ENCODE assay signal across 16 mouse cellular contexts in genomic region chr6:92968216-92968615, GRCm38 (mm10). TPM values are rescaled to one million over a fixed set of nuclear protein-coding genes. Genes with fewer than 3 reads are reported as not detected.
DNase-seq lines count a peak whose midpoint lies in the region; ATAC-seq and TF ChIP-seq lines count a peak whose summit lies in the region.
"Had no signal": no experiment of that assay in that cellular context is flagged by ENCODE, and none has a peak within 500 bp of the region (broad histone marks: within the 10 kb centered on the region; RNA-seq: fewer than 3 reads in every experiment).

No protein-coding gene starts in this region.

- intact Hi-C loops in heart, adult 2 months (cut with DNase I): loop anchor here (2.0 kb wide), 1 partner anchor 23 kb away; no protein-coding TSS in a partner anchor

- H3K9ac ChIP-seq in heart, adult 2 months (ENCODE audit: low read depth, low read length): no peak overlapping the region
- H3K9ac ChIP-seq in heart, embryonic 11.5 days (ENCODE audit: low read depth, low read length): no peak overlapping the region
- H3K9ac ChIP-seq in heart, embryonic 16.5 days (ENCODE audit: low read length): no peak overlapping the region
- H3K9ac ChIP-seq in lung, embryonic 15.5 days: no peak overlapping the region
- no peak overlapping the region for H3K9ac ChIP-seq in midbrain, postnatal 0 days (replicated peaks; ENCODE audit: low read length, poor library complexity, severe bottlenecking)
- H3K9ac ChIP-seq in hindbrain, embryonic 14.5 days: no peak overlapping the region
- H3K9ac ChIP-seq: forebrain, postnatal 0 days; heart, embryonic 13.5 days; intestine, embryonic 15.5 days; neural tube, embryonic 12.5 days had no signal

- H3K9me3 ChIP-seq in heart, embryonic 11.5 days (replicated peaks; ENCODE audit: control insufficient read depth, low read length): no peaks in the 10 kb centered on the region
- peaks cover 5% of the 10 kb centered on the region for H3K9me3 ChIP-seq in heart, embryonic 16.5 days (replicated peaks; ENCODE audit: control insufficient read depth, low read length)
- H3K9me3 ChIP-seq in lung, embryonic 15.5 days: no peaks in the 10 kb centered on the region
- H3K9me3 ChIP-seq in midbrain, postnatal 0 days (ENCODE audit: low read length): no peaks in the 10 kb centered on the region
- H3K9me3 ChIP-seq in hindbrain, embryonic 14.5 days (ENCODE audit: control insufficient read depth, low read length): peaks cover 6% of the 10 kb centered on the region; the same call in 1 of the 2 replicates
- H3K9me3 ChIP-seq: intestine, embryonic 15.5 days; neural tube, embryonic 12.5 days had no signal

- H3K4me3 ChIP-seq in heart, adult 2 months: no peak overlapping the region
- H3K4me3 ChIP-seq in heart, embryonic 11.5 days (ENCODE audit: low read depth, low read length): no peak overlapping the region
- H3K4me3 ChIP-seq in brown adipose tissue, adult 24 weeks (ENCODE audit: insufficient read depth, low read depth, low read length): peak overlapping the region; percentile 25; the same call in 1 of the 2 replicates
- H3K4me3 ChIP-seq in heart, embryonic 16.5 days (ENCODE audit: low read length): no peak overlapping the region
- no peak overlapping the region for H3K4me3 ChIP-seq in lung, embryonic 15.5 days
- H3K4me3 ChIP-seq in cerebellum, adult 2 months (replicated peaks; ENCODE audit: insufficient read depth, low read depth, low read length): no peak overlapping the region
- no peak overlapping the region for H3K4me3 ChIP-seq in midbrain, postnatal 0 days (ENCODE audit: low read depth, low read length)
- no peak overlapping the region for H3K4me3 ChIP-seq in hindbrain, embryonic 14.5 days (replicated peaks; ENCODE audit: low read length)
- H3K4me3 ChIP-seq: heart, embryonic 13.5 days; intestine, embryonic 15.5 days; left cerebral cortex, adult 2 months; midbrain, embryonic 10.5 days; neural tube, embryonic 12.5 days had no signal

- peaks cover 14% of the 10 kb centered on the region for H3K4me1 ChIP-seq in heart, adult 2 months (ENCODE audit: control insufficient read depth, insufficient read depth, low read length)
- no peaks in the 10 kb centered on the region for H3K4me1 ChIP-seq in heart, embryonic 11.5 days (ENCODE audit: control insufficient read depth, insufficient read depth, low read length)
- H3K4me1 ChIP-seq in brown adipose tissue, adult 24 weeks (ENCODE audit: control insufficient read depth, insufficient read depth, insufficient read length, low read length): peaks cover 22% of the 10 kb centered on the region; the same call in 1 of the 2 replicates
- no peaks in the 10 kb centered on the region for H3K4me1 ChIP-seq in heart, embryonic 16.5 days (ENCODE audit: control insufficient read depth, insufficient read depth, low read length)
- peaks cover 11% of the 10 kb centered on the region for H3K4me1 ChIP-seq in lung, embryonic 15.5 days
- H3K4me1 ChIP-seq in cerebellum, adult 2 months (ENCODE audit: control insufficient read depth, insufficient read depth, low read length): peaks cover 3% of the 10 kb centered on the region; the same call in 1 of the 2 replicates
- no peaks in the 10 kb centered on the region for H3K4me1 ChIP-seq in midbrain, postnatal 0 days (ENCODE audit: insufficient read depth, low read length)
- no peaks in the 10 kb centered on the region for H3K4me1 ChIP-seq in hindbrain, embryonic 14.5 days (replicated peaks; ENCODE audit: control insufficient read depth, insufficient read depth, low read length)
- H3K4me1 ChIP-seq: heart, embryonic 13.5 days; intestine, embryonic 15.5 days; midbrain, embryonic 10.5 days; neural tube, embryonic 12.5 days had no signal

- no peak for ATAC-seq in heart, embryonic 11.5 days (replicated peaks; ENCODE audit: insufficient number of reproducible peaks, low FRiP score, low TSS enrichment)
- no peak for ATAC-seq in heart, embryonic 16.5 days (replicated peaks; ENCODE audit: extremely low read depth, insufficient read depth, low FRiP score)
- ATAC-seq in lung, embryonic 15.5 days (ENCODE audit: borderline replicate concordance, extremely low read depth, low FRiP score, low TSS enrichment): no peak
- ATAC-seq in midbrain, postnatal 0 days (ENCODE audit: low FRiP score): no peak
- no peak for ATAC-seq in hindbrain, embryonic 14.5 days (ENCODE audit: low FRiP score)
- ATAC-seq: forebrain, postnatal 0 days; intestine, embryonic 15.5 days had no signal

- TF ChIP-seq CTCF in heart, adult 2 months (IDR thresholded peaks at IDR 0.05): no peak
- TF ChIP-seq CTCF in cerebellum, adult 2 months (IDR thresholded peaks at IDR 0.05; ENCODE audit: borderline replicate concordance, insufficient read depth, low read depth, low read length): no peak
- no peak for TF ChIP-seq CTCF in midbrain, postnatal 0 days (IDR thresholded peaks at IDR 0.05)

- H3K27ac ChIP-seq in heart, adult 2 months: peak overlapping the region; percentile 78
- H3K27ac ChIP-seq in heart, embryonic 11.5 days (ENCODE audit: low read depth, low read length): no peak overlapping the region
- peak overlapping the region; percentile 98 for H3K27ac ChIP-seq in brown adipose tissue, adult 24 weeks (replicated peaks; ENCODE audit: low read depth, low read length)
- peak overlapping the region; percentile 37; the same call in 1 of the 2 replicates for H3K27ac ChIP-seq in heart, embryonic 16.5 days (ENCODE audit: low read length)
- H3K27ac ChIP-seq in lung, embryonic 15.5 days: peak overlapping the region; percentile 60; the same call in 1 of the 2 replicates
- no peak overlapping the region for H3K27ac ChIP-seq in cerebellum, adult 2 months (ENCODE audit: insufficient read depth, low read length)
- no peak overlapping the region for H3K27ac ChIP-seq in midbrain, postnatal 0 days (ENCODE audit: low read depth, low read length)
- H3K27ac ChIP-seq in hindbrain, embryonic 14.5 days: no peak overlapping the region
- H3K27ac ChIP-seq: heart, embryonic 13.5 days; intestine, embryonic 15.5 days; left cerebral cortex, adult 2 months; midbrain, embryonic 10.5 days; neural tube, embryonic 12.5 days had no signal

- no peaks in the 10 kb centered on the region for H3K27me3 ChIP-seq in heart, adult 2 months (ENCODE audit: control insufficient read depth, insufficient read depth, low read length)
- no peaks in the 10 kb centered on the region for H3K27me3 ChIP-seq in heart, embryonic 11.5 days (ENCODE audit: control insufficient read depth, insufficient read depth, low read length)
- no peaks in the 10 kb centered on the region for H3K27me3 ChIP-seq in heart, embryonic 16.5 days (ENCODE audit: control insufficient read depth, insufficient read depth, low read length)
- no peaks in the 10 kb centered on the region for H3K27me3 ChIP-seq in lung, embryonic 15.5 days
- H3K27me3 ChIP-seq in cerebellum, adult 2 months (ENCODE audit: control insufficient read depth, insufficient read depth, low read length): no peaks in the 10 kb centered on the region
- H3K27me3 ChIP-seq in midbrain, postnatal 0 days (ENCODE audit: insufficient read depth, low read length): no peaks in the 10 kb centered on the region
- H3K27me3 ChIP-seq in hindbrain, embryonic 14.5 days (ENCODE audit: control insufficient read depth, insufficient read depth, low read length): no peaks in the 10 kb centered on the region
- H3K27me3 ChIP-seq: heart, embryonic 13.5 days; intestine, embryonic 15.5 days; neural tube, embryonic 12.5 days had no signal

- WGBS in heart, adult 2 months: 32% methylated on average over 3 of the region's 3 CpGs
- 51% methylated on average over 3 of the region's 3 CpGs for WGBS in heart, embryonic 11.5 days (ENCODE audit: insufficient replicate concordance)
- 37% methylated on average over 3 of the region's 3 CpGs for WGBS in heart, embryonic 16.5 days
- WGBS in lung, embryonic 15.5 days: 47% methylated on average over 3 of the region's 3 CpGs
- 80% methylated on average over 3 of the region's 3 CpGs for WGBS in cerebellum, adult 2 months
- WGBS in midbrain, postnatal 0 days: 81% methylated on average over 3 of the region's 3 CpGs
- WGBS in hindbrain, embryonic 14.5 days: 87% methylated on average over 3 of the region's 3 CpGs

- H3K36me3 ChIP-seq in heart, adult 2 months (ENCODE audit: control insufficient read depth, insufficient read depth, low read length): peaks cover 11% of the 10 kb centered on the region
- no peaks in the 10 kb centered on the region for H3K36me3 ChIP-seq in heart, embryonic 11.5 days (ENCODE audit: control insufficient read depth, insufficient read depth, low read length)
- H3K36me3 ChIP-seq in heart, embryonic 16.5 days (ENCODE audit: control insufficient read depth, insufficient read depth): no peaks in the 10 kb centered on the region
- H3K36me3 ChIP-seq in lung, embryonic 15.5 days: no peaks in the 10 kb centered on the region
- no peaks in the 10 kb centered on the region for H3K36me3 ChIP-seq in midbrain, postnatal 0 days (ENCODE audit: insufficient read depth, low read length)
- no peaks in the 10 kb centered on the region for H3K36me3 ChIP-seq in hindbrain, embryonic 14.5 days (replicated peaks; ENCODE audit: control insufficient read depth, insufficient read depth)
- H3K36me3 ChIP-seq: heart, embryonic 13.5 days; intestine, embryonic 15.5 days; midbrain, embryonic 10.5 days; neural tube, embryonic 12.5 days had no signal

- no peak overlapping the region for H3K4me2 ChIP-seq in heart, embryonic 11.5 days
- H3K4me2 ChIP-seq in heart, embryonic 16.5 days (ENCODE audit: low read depth, low read length): no peak overlapping the region
- H3K4me2 ChIP-seq in lung, embryonic 15.5 days: no peak overlapping the region
- H3K4me2 ChIP-seq in midbrain, postnatal 0 days (ENCODE audit: low read depth, low read length, poor library complexity, severe bottlenecking): no peak overlapping the region
- no peak overlapping the region for H3K4me2 ChIP-seq in hindbrain, embryonic 14.5 days (replicated peaks)
- H3K4me2 ChIP-seq: heart, embryonic 13.5 days; intestine, embryonic 15.5 days; liver, embryonic 11.5 days; neural tube, embryonic 12.5 days had no signal

- DNase-seq in heart, adult 2 months: peak; percentile 15 to 50
- DNase-seq in cerebellum, adult 2 months: no peak
- no peak for DNase-seq in midbrain, postnatal 0 days (ENCODE audit: low spot score)
- DNase-seq in hindbrain, embryonic 14.5 days (ENCODE audit: low spot score): no peak
- DNase-seq: forebrain, postnatal 0 days; thymus, adult 2 months had no signal

- TF ChIP-seq POLR2A in heart, adult 2 months (IDR thresholded peaks at IDR 0.05; ENCODE audit: insufficient read depth, low read depth, low read length): peak; percentile 59; the same call in 1 of the 2 replicates
- TF ChIP-seq POLR2A in cerebellum, adult 2 months (IDR thresholded peaks at IDR 0.05; ENCODE audit: borderline replicate concordance, insufficient read depth, low read length): no peak

- H3K79me2 ChIP-seq in heart, adult 2 months (replicated peaks; ENCODE audit: control insufficient read depth, insufficient read depth, low read length): 0 out of 2 replicates have a peak, but pooled peaks cover 2% of the 10 kb centered on the region

- no peak for TF ChIP-seq EP300 in heart, adult 2 months (IDR thresholded peaks at IDR 0.05; ENCODE audit: insufficient read depth, low read depth, low read length)

RNA-seq across cellular contexts. Expression of gene Adamts9, which starts 24.9 kb away (rescaled TPM):
- 10 to 100 TPM in 1 of 2 experiments, 1 to 10 TPM in 1; 9.6 to 17.5 TPM for total RNA-seq in heart, adult 2 months (2021)
- polyA plus RNA-seq in heart, adult 2 months (2012; rRNA removed): 5.7 and 9.2 TPM in 2 replicates
- 6.0 and 9.6 TPM in 2 replicates for polyA plus RNA-seq in heart, embryonic 11.5 days (2014; fragmentation: Nextera tagmentation; extraction: Ambion mirVana)
- polyA plus RNA-seq in brown adipose tissue, adult 24 weeks (2012; ENCODE audit: insufficient read depth, insufficient read length, missing spikeins): 4.0 and 6.2 TPM in 2 replicates
- polyA plus RNA-seq in heart, embryonic 16.5 days (2015; fragmentation: Nextera tagmentation; extraction: Ambion mirVana): 6.3 and 7.7 TPM in 2 replicates
- polyA plus RNA-seq in lung, embryonic 15.5 days (2015; fragmentation: Nextera tagmentation; extraction: Ambion mirVana): 9.8 and 11.2 TPM in 2 replicates
- 1.7 and 2.0 TPM in 2 replicates for polyA plus RNA-seq in cerebellum, adult 2 months (2012; rRNA removed)
- 8.3 and 9.4 TPM in 2 replicates for total RNA-seq in midbrain, postnatal 0 days (2014; rRNA removed)
- polyA plus RNA-seq in midbrain, postnatal 0 days (2015; fragmentation: Nextera tagmentation; extraction: Ambion mirVana): 0.81 and 2.0 TPM in 2 replicates
- polyA plus RNA-seq in hindbrain, embryonic 14.5 days (2014; fragmentation: Nextera tagmentation; extraction: Ambion mirVana): 1.4 and 2.1 TPM in 2 replicates

Comparison
In these comparisons a context has a peak if more than half of its experiments do, and no peak if none do; other contexts are left out.
1. H3K27ac ChIP-seq: peak in heart, adult 2 months (single experiment), brown adipose tissue, adult 24 weeks (single experiment), heart, embryonic 16.5 days (single experiment) and lung, embryonic 15.5 days (single experiment); none in heart, embryonic 11.5 days (single experiment), cerebellum, adult 2 months (single experiment), midbrain, postnatal 0 days (single experiment) and hindbrain, embryonic 14.5 days (single experiment).
2. DNase-seq: peak in heart, adult 2 months (2 of 2); none in cerebellum, adult 2 months (0 of 2), midbrain, postnatal 0 days (single experiment) and hindbrain, embryonic 14.5 days (single experiment).